Mouse (Mus musculus): ENCODE results near the gene Atg16l2.

- TF ChIP-seq EP300 (IDR thresholded peaks at IDR 0.05; ENCODE audit: low read depth in 1 of 2, low read length in 2 of 2) = no peak
- TF ChIP-seq POLR2A (IDR thresholded peaks at IDR 0.05; ENCODE audit: control insufficient read depth in 1 of 2, insufficient read depth in 1 of 2, low read depth in 1 of 2, low read length in 2 of 2, poor library complexity in 1 of 2) = no peak
- TF ChIP-seq KAT2A (conservative IDR thresholded peaks at IDR 0.05; ENCODE audit: low read depth, low read length) = no peak
- no peak for TF ChIP-seq MYC (IDR thresholded peaks at IDR 0.05; ENCODE audit: low read depth, low read length)
- no peak for TF ChIP-seq UBTF (IDR thresholded peaks at IDR 0.05; ENCODE audit: borderline replicate concordance, insufficient read depth, low read depth, low read length)
- no peak for TF ChIP-seq ETS1 (IDR thresholded peaks at IDR 0.05; ENCODE audit: low read depth, low read length)
- TF ChIP-seq CTCF (IDR thresholded peaks at IDR 0.05 in 2 of 3, conservative IDR thresholded peaks at IDR 0.05 in 1 of 3; ENCODE audit: control insufficient read depth in 1 of 3, insufficient read depth in 1 of 3, low read depth in 2 of 3, low read length in 3 of 3, poor library complexity in 1 of 3, severe bottlenecking in 1 of 3) = no peak
- no peak for TF ChIP-seq USF1 (IDR thresholded peaks at IDR 0.05; ENCODE audit: low read depth, low read length)
- TF ChIP-seq BHLHE40 (IDR thresholded peaks at IDR 0.05; ENCODE audit: borderline replicate concordance, low read depth, low read length) = no peak
- no peak for TF ChIP-seq NRF1 (IDR thresholded peaks at IDR 0.05; ENCODE audit: insufficient read depth, low read depth, low read length, poor library complexity, severe bottlenecking)
- no peak for TF ChIP-seq MAX (IDR thresholded peaks at IDR 0.05; ENCODE audit: low read length)
- no peak for TF ChIP-seq CHD2 (IDR thresholded peaks at IDR 0.05; ENCODE audit: low read length)
- no peak for TF ChIP-seq GABPA (IDR thresholded peaks at IDR 0.05; ENCODE audit: low read depth, low read length)
Observed at GRCm38 (mm10) chr7:101317014-101317413, 15.0 kb upstream of the Atg16l2 start, which contains the start of gene Stard10.
